21 mouse cellular contexts compared by ENCODE assay signal in the genomic region with DNA sequence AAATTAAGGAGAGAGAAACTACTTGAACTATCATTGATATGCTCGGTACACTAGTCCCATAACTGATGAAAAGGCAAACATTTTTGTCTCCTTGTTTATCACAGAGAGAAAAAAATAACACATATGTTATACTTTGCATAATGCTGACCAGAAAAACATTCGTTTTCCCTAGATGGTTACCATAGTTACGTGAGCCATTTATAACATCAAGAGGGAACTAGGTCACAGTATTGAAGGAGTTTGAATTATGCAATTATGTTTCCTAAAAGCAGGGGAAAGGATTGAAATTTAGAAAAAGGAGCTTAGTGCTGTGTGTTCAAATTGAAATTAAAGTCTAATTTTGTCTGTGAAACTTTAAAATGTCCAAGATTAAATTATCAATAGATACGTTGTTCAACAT. TPM values are rescaled to one million over a fixed set of nuclear protein-coding genes. Genes with fewer than 3 reads are reported as not detected.
DNase-seq lines count a peak whose midpoint lies in the region; ATAC-seq and TF ChIP-seq lines count a peak whose summit lies in the region.
"Had no signal": no experiment of that assay in that cellular context is flagged by ENCODE, and none has a peak within 500 bp of the region (broad histone marks: within the 10 kb centered on the region; RNA-seq: fewer than 3 reads in every experiment).

No protein-coding gene starts in this region.

- no peaks in the 10 kb centered on the region for H3K36me3 ChIP-seq in forebrain, postnatal 0 days (ENCODE audit: insufficient read depth)
- no peaks in the 10 kb centered on the region for H3K36me3 ChIP-seq in forebrain, embryonic 16.5 days (ENCODE audit: control insufficient read depth, insufficient read depth)
- H3K36me3 ChIP-seq in lung, postnatal 0 days (ENCODE audit: insufficient read depth, low read length) = no peaks in the 10 kb centered on the region
- H3K36me3 ChIP-seq: forebrain, embryonic 12.5 days; hindbrain, embryonic 15.5 days had no signal

- peak; percentile 26; the same call in 1 of the 2 replicates for ATAC-seq in forebrain, postnatal 0 days
- ATAC-seq in forebrain, embryonic 16.5 days = no peak
- no peak for ATAC-seq in lung, postnatal 0 days
- ATAC-seq in megakaryocyte, adult 5-6 weeks (ENCODE audit: poor library complexity, severe bottlenecking) = peak; percentile 31; the same call in 1 of the 2 replicates
- ATAC-seq: intestine, embryonic 16.5 days had no signal

- no peak for DNase-seq in forebrain, postnatal 0 days
- peak; percentile 75 for DNase-seq in lung, postnatal 0 days (ENCODE audit: low spot score)
- no peak for DNase-seq in lung, postnatal 25 days (ENCODE audit: low spot score)
- DNase-seq in brain, embryonic 18.5 days (ENCODE audit: low read depth, low spot score) = peak; percentile 16
- DNase-seq in heart, postnatal 25 days (ENCODE audit: low spot score) = no peak
- DNase-seq in adrenal gland, postnatal 4 days (ENCODE audit: low spot score in 2 of 2) = no peak
- DNase-seq: adrenal gland, postnatal 14 days; cerebellum, adult 11-12 months; cerebellum, adult 9-10 months; cerebellum, postnatal 25 days; gastrocnemius, adult 2 months; gastrocnemius, postnatal 36 days; heart, adult 2 months; heart, postnatal 36 days had no signal

- no peak for TF ChIP-seq CTCF in forebrain, postnatal 0 days (IDR thresholded peaks at IDR 0.05; ENCODE audit: low read depth)
- TF ChIP-seq CTCF in lung, postnatal 0 days (IDR thresholded peaks at IDR 0.05) = no peak

- 57% methylated on average over 4 of the region's 4 CpGs for WGBS in forebrain, postnatal 0 days
- WGBS in forebrain, embryonic 16.5 days = 69% methylated on average over 4 of the region's 4 CpGs
- 67% methylated on average over 4 of the region's 4 CpGs for WGBS in lung, postnatal 0 days

- TF ChIP-seq EP300 in lung, postnatal 0 days (IDR thresholded peaks at IDR 0.05) = no peak

- no peaks in the 10 kb centered on the region for H3K9me3 ChIP-seq in forebrain, postnatal 0 days (ENCODE audit: low read length)
- no peaks in the 10 kb centered on the region for H3K9me3 ChIP-seq in forebrain, embryonic 16.5 days (ENCODE audit: control insufficient read depth, low read length)
- no peaks in the 10 kb centered on the region for H3K9me3 ChIP-seq in lung, postnatal 0 days (ENCODE audit: low read length)
- H3K9me3 ChIP-seq: embryonic facial prominence, embryonic 13.5 days; forebrain, embryonic 12.5 days; heart, embryonic 12.5 days; hindbrain, embryonic 15.5 days had no signal

- H3K9ac ChIP-seq in forebrain, postnatal 0 days = no peak overlapping the region
- H3K9ac ChIP-seq in forebrain, embryonic 16.5 days (replicated peaks; ENCODE audit: low read depth, low read length) = no peak overlapping the region
- H3K9ac ChIP-seq in lung, postnatal 0 days (replicated peaks; ENCODE audit: low read depth) = no peak overlapping the region
- H3K9ac ChIP-seq: embryonic facial prominence, embryonic 13.5 days; forebrain, embryonic 12.5 days; heart, embryonic 12.5 days; hindbrain, embryonic 15.5 days had no signal

- no peak overlapping the region for H3K4me2 ChIP-seq in forebrain, postnatal 0 days (ENCODE audit: low read depth)
- no peak overlapping the region for H3K4me2 ChIP-seq in forebrain, embryonic 16.5 days (ENCODE audit: low read length)
- H3K4me2 ChIP-seq in lung, postnatal 0 days (replicated peaks; ENCODE audit: low read depth, low read length) = no peak overlapping the region
- H3K4me2 ChIP-seq: embryonic facial prominence, embryonic 13.5 days; forebrain, embryonic 12.5 days; heart, embryonic 12.5 days; hindbrain, embryonic 15.5 days had no signal

- no peak overlapping the region for H3K27ac ChIP-seq in forebrain, postnatal 0 days (ENCODE audit: low read depth, low read length)
- H3K27ac ChIP-seq in forebrain, embryonic 16.5 days (ENCODE audit: low read length) = no peak overlapping the region
- H3K27ac ChIP-seq in lung, postnatal 0 days (ENCODE audit: low read length) = no peak overlapping the region
- H3K27ac ChIP-seq: embryonic facial prominence, embryonic 13.5 days; forebrain, embryonic 12.5 days; gastrocnemius, adult 2 months; heart, adult 2 months; hindbrain, embryonic 15.5 days had no signal

- intact Hi-C loops in heart, postnatal 25 days (cut with DNase I) = no loop called here

- 0 out of 2 replicates have a peak, but pooled peaks cover 4% of the 10 kb centered on the region for H3K4me1 ChIP-seq in forebrain, postnatal 0 days (ENCODE audit: insufficient read depth)
- no peaks in the 10 kb centered on the region; the same call in 1 of the 2 replicates for H3K4me1 ChIP-seq in forebrain, embryonic 16.5 days (replicated peaks; ENCODE audit: control insufficient read depth, insufficient read depth, low read length)
- H3K4me1 ChIP-seq in lung, postnatal 0 days (ENCODE audit: insufficient read depth, low read depth, low read length) = peaks cover 4% of the 10 kb centered on the region

- H3K4me3 ChIP-seq in forebrain, postnatal 0 days (ENCODE audit: low read depth, low read length) = no peak overlapping the region
- H3K4me3 ChIP-seq in forebrain, embryonic 16.5 days (replicated peaks; ENCODE audit: low read length) = no peak overlapping the region
- H3K4me3 ChIP-seq in lung, postnatal 0 days (ENCODE audit: low read depth, low read length) = no peak overlapping the region
- H3K4me3 ChIP-seq: embryonic facial prominence, embryonic 13.5 days; forebrain, embryonic 12.5 days; gastrocnemius, adult 2 months; heart, adult 2 months; heart, embryonic 12.5 days; hindbrain, embryonic 15.5 days had no signal

- H3K27me3 ChIP-seq in forebrain, postnatal 0 days (ENCODE audit: insufficient read depth, low read length) = no peaks in the 10 kb centered on the region
- H3K27me3 ChIP-seq in forebrain, embryonic 16.5 days (replicated peaks; ENCODE audit: control insufficient read depth, insufficient read depth, low read length) = no peaks in the 10 kb centered on the region
- H3K27me3 ChIP-seq in lung, postnatal 0 days (replicated peaks; ENCODE audit: insufficient read depth, low read length) = no peaks in the 10 kb centered on the region
- H3K27me3 ChIP-seq: embryonic facial prominence, embryonic 13.5 days; forebrain, embryonic 12.5 days; heart, embryonic 12.5 days; hindbrain, embryonic 15.5 days had no signal

RNA-seq across cellular contexts. Expression of a gene that starts 5.0 kb away (rescaled TPM):
- 8.9 TPM in 2 replicates for total RNA-seq in forebrain, postnatal 0 days (2014; rRNA removed)
- 11.1 and 13.1 TPM in 2 replicates for polyA plus RNA-seq in forebrain, postnatal 0 days (2015; fragmentation: Nextera tagmentation; extraction: Ambion mirVana)
- polyA plus RNA-seq in forebrain, embryonic 16.5 days (2015; fragmentation: Nextera tagmentation; extraction: Ambion mirVana) = 5.0 and 6.0 TPM in 2 replicates
- polyA plus RNA-seq in lung, postnatal 0 days (2015; fragmentation: Nextera tagmentation; extraction: Ambion mirVana) = 14.8 and 15.5 TPM in 2 replicates
- total RNA-seq in megakaryocyte, adult 5-6 weeks (2015) = 51.2 and 52.0 TPM in 2 replicates
- 23.7 and 32.1 TPM in 2 replicates for total RNA-seq in megakaryocyte, adult 5-6 weeks (2017)
- total RNA-seq in heart, postnatal 25 days (2021) = 1 to 10 TPM; 4.6 to 5.8 TPM
- total RNA-seq in adrenal gland, postnatal 4 days (2021) = 10 to 100 TPM; 26.4 to 29.4 TPM

RNA-seq across cellular contexts. Expression of a gene that starts 33.4 kb away (rescaled TPM):
- 29.5 and 31.1 TPM in 2 replicates for total RNA-seq in forebrain, postnatal 0 days (2014; rRNA removed)
- polyA plus RNA-seq in forebrain, postnatal 0 days (2015; fragmentation: Nextera tagmentation; extraction: Ambion mirVana) = 24.0 and 24.4 TPM in 2 replicates
- polyA plus RNA-seq in forebrain, embryonic 16.5 days (2015; fragmentation: Nextera tagmentation; extraction: Ambion mirVana) = 44.4 and 52.2 TPM in 2 replicates
- 22.1 and 23.0 TPM in 2 replicates for polyA plus RNA-seq in lung, postnatal 0 days (2015; fragmentation: Nextera tagmentation; extraction: Ambion mirVana)
- 9.8 and 11.2 TPM in 2 replicates for total RNA-seq in megakaryocyte, adult 5-6 weeks (2015)
- 19.1 and 23.4 TPM in 2 replicates for total RNA-seq in megakaryocyte, adult 5-6 weeks (2017)
- total RNA-seq in heart, postnatal 25 days (2021) = 10 to 100 TPM in 1 of 2 experiments, 1 to 10 TPM in 1; 9.0 to 11.0 TPM
- total RNA-seq in adrenal gland, postnatal 4 days (2021) = 10 to 100 TPM; 17.3 TPM

Comparison
In these comparisons a context has a peak if more than half of its experiments do, and no peak if none do; other contexts are left out.
1. ATAC-seq: peak in forebrain, postnatal 0 days (single experiment) and megakaryocyte, adult 5-6 weeks (single experiment); none in forebrain, embryonic 16.5 days (single experiment) and lung, postnatal 0 days (single experiment).
2. DNase-seq: peak in lung, postnatal 0 days (single experiment) and brain, embryonic 18.5 days (single experiment); none in forebrain, postnatal 0 days (single experiment), lung, postnatal 25 days (single experiment), heart, postnatal 25 days (single experiment) and adrenal gland, postnatal 4 days (0 of 2).